Mouse (Mus musculus) MEL (cell line): ENCODE data around the gene Rbm47. TPM values are rescaled to one million over a fixed set of nuclear protein-coding genes. Genes with fewer than 3 reads are reported as not detected.

Experiments
- DNase-seq: peaks from one replicate; pipeline ENCODE4 v3.0.0; 2011; ENCODE audit warnings: low read depth, low spot score
- H3K27ac ChIP-seq: 2 replicates; pipeline ENCODE4 v1.5.1; 2012; ENCODE audit warnings: low read depth, mild to moderate bottlenecking, control low read depth, low read length, moderate library complexity; ENCODE audit not compliant: control insufficient read depth
- H3K27me3 ChIP-seq, 2 experiments: fragments of 150-350 bp in 1 of 2; sonication (generic) in 1 of 2; 2 replicates each; pipeline ENCODE4 v1.6.1; 2012; ENCODE audit warnings: low read length in 2 of 2, mild to moderate bottlenecking in 2 of 2, improper control_type of control experiment in 1 of 2, moderate library complexity in 1 of 2; ENCODE audit not compliant: insufficient read depth in 2 of 2, control insufficient read depth in 1 of 2
- H3K36me3 ChIP-seq, 2 experiments: 2 replicates each; pipeline ENCODE4 v1.6.1; 2012 to 2014; ENCODE audit warnings: low read length in 2 of 2, improper control_type of control experiment in 1 of 2, inconsistent platforms in 1 of 2, mild to moderate bottlenecking in 1 of 2; ENCODE audit not compliant: insufficient read depth in 2 of 2, control insufficient read depth in 1 of 2
- H3K4me1 ChIP-seq, 2 experiments: fragments of 150-350 bp in 1 of 2; sonication (generic) in 1 of 2; 2 replicates each; pipeline ENCODE4 v1.6.1; 2012; ENCODE audit warnings: low read length in 2 of 2, improper control_type of control experiment in 1 of 2, mild to moderate bottlenecking in 1 of 2; ENCODE audit not compliant: insufficient read depth in 2 of 2, control insufficient read depth in 1 of 2
- H3K4me3 ChIP-seq, 2 experiments: fragments of 150-350 bp in 1 of 2; sonication (generic) in 1 of 2; 2 replicates each; pipeline ENCODE4 v1.5.1; 2012; ENCODE audit warnings: low read depth in 2 of 2, low read length in 2 of 2, mild to moderate bottlenecking in 2 of 2, moderate library complexity in 2 of 2, control low read depth in 1 of 2, improper control_type of control experiment in 1 of 2; ENCODE audit not compliant: control insufficient read depth in 1 of 2, insufficient read depth in 1 of 2
- H3K79me2 ChIP-seq: 2 replicates; pipeline ENCODE4 v1.6.1; 2012; ENCODE audit warnings: mild to moderate bottlenecking, low read length, moderate library complexity; ENCODE audit not compliant: control insufficient read depth, poor library complexity, insufficient read depth
- H3K9ac ChIP-seq: 2 replicates; pipeline ENCODE4 v1.6.1; 2012; ENCODE audit warnings: low read depth, mild to moderate bottlenecking, control low read depth, low read length, moderate library complexity; ENCODE audit not compliant: control insufficient read depth, poor library complexity, severe bottlenecking
- H3K9me3 ChIP-seq: fragments of 150-350 bp; sonication (generic); replicated peaks from 2 replicates; pipeline ENCODE4 v1.6.1; 2012; ENCODE audit warnings: mild to moderate bottlenecking, low read length, improper control_type of control experiment, moderate library complexity; ENCODE audit not compliant: insufficient read depth
- BHLHE40 ChIP-seq: IDR thresholded peaks from 2 replicates; pipeline ENCODE4 v1.6.1; 2012; ENCODE audit warnings: low read depth, mild to moderate bottlenecking, inconsistent platforms, low read length, improper control_type of control experiment, borderline replicate concordance
- CHD1 ChIP-seq: IDR thresholded peaks from 2 replicates; pipeline ENCODE4 v1.6.1; 2012; ENCODE audit warnings: low read depth, mild to moderate bottlenecking, inconsistent platforms, low read length, improper control_type of control experiment
- CTCF ChIP-seq, 3 experiments: IDR thresholded peaks in 2 of 3; conservative IDR thresholded peaks in 1 of 3; 2 replicates each; pipeline ENCODE4 v1.5.1; 2011 to 2012; ENCODE audit warnings: low read length in 3 of 3, low read depth in 2 of 3, mild to moderate bottlenecking in 2 of 3, improper control_type of control experiment in 1 of 3, inconsistent platforms in 1 of 3, mixed read lengths in 1 of 3, moderate library complexity in 1 of 3; ENCODE audit not compliant: control insufficient read depth in 1 of 3, insufficient read depth in 1 of 3, poor library complexity in 1 of 3, severe bottlenecking in 1 of 3
- EP300 ChIP-seq, 2 experiments: IDR thresholded peaks; 2 replicates each; pipeline ENCODE4 v1.6.1; 2011; ENCODE audit warnings: improper control_type of control experiment in 2 of 2, low read length in 2 of 2, low read depth in 1 of 2, mild to moderate bottlenecking in 1 of 2
- GATA1 ChIP-seq: IDR thresholded peaks from 2 replicates; pipeline ENCODE4 v1.6.1; 2011; ENCODE audit warnings: low read depth, low read length, improper control_type of control experiment
- HCFC1 ChIP-seq: IDR thresholded peaks from 2 replicates; pipeline ENCODE4 v1.6.1; 2012; ENCODE audit warnings: low read depth, mild to moderate bottlenecking, inconsistent platforms, low read length, improper control_type of control experiment, moderate library complexity
- KAT2A ChIP-seq: conservative IDR thresholded peaks from 2 replicates; pipeline ENCODE4 v1.6.1; 2012; ENCODE audit warnings: low read depth, low read length, improper control_type of control experiment, inconsistent platforms
- MAFK ChIP-seq: IDR thresholded peaks from 2 replicates; pipeline ENCODE4 v1.6.1; 2011; ENCODE audit warnings: low read depth, mild to moderate bottlenecking, low read length, improper control_type of control experiment, borderline replicate concordance
- MAX ChIP-seq: IDR thresholded peaks from 2 replicates; pipeline ENCODE4 v1.6.1; 2011; ENCODE audit warnings: low read length, improper control_type of control experiment
- MEF2A ChIP-seq: IDR thresholded peaks from 2 replicates; pipeline ENCODE4 v1.6.1; 2014; ENCODE audit warnings: low read depth, mild to moderate bottlenecking, inconsistent platforms, low read length, improper control_type of control experiment; ENCODE audit not compliant: poor library complexity, insufficient replicate concordance, severe bottlenecking; ENCODE audit errors: extremely low read depth
- MYB ChIP-seq: IDR thresholded peaks from 2 replicates; pipeline ENCODE4 v1.6.1; 2011; ENCODE audit warnings: mild to moderate bottlenecking, low read depth, low read length, improper control_type of control experiment
- POLR2AphosphoS2 ChIP-seq: IDR thresholded peaks from 2 replicates; pipeline ENCODE4 v1.6.1; 2011; ENCODE audit warnings: low read length, improper control_type of control experiment
- RAD21 ChIP-seq: IDR thresholded peaks from 2 replicates; pipeline ENCODE4 v1.6.1; 2011; ENCODE audit warnings: mild to moderate bottlenecking, low read depth, low read length, improper control_type of control experiment
- RCOR1 ChIP-seq: IDR thresholded peaks from 2 replicates; pipeline ENCODE4 v1.6.1; 2012; ENCODE audit warnings: low read depth, mild to moderate bottlenecking, inconsistent platforms, low read length, improper control_type of control experiment
- TAL1 ChIP-seq: IDR thresholded peaks from 2 replicates; pipeline ENCODE4 v1.6.1; 2012; ENCODE audit warnings: mild to moderate bottlenecking, inconsistent platforms, low read length, moderate library complexity, mixed read lengths
- UBTF ChIP-seq: IDR thresholded peaks from 2 replicates; pipeline ENCODE4 v1.6.1; 2012; ENCODE audit warnings: low read depth, mild to moderate bottlenecking, inconsistent platforms, low read length, improper control_type of control experiment, moderate library complexity, borderline replicate concordance; ENCODE audit not compliant: insufficient read depth
- USF1 ChIP-seq: IDR thresholded peaks from 2 replicates; pipeline ENCODE4 v1.6.1; 2014; ENCODE audit warnings: low read depth, mild to moderate bottlenecking, inconsistent platforms, low read length, improper control_type of control experiment, moderate library complexity
- ZMIZ1 ChIP-seq: IDR thresholded peaks from 2 replicates; pipeline ENCODE4 v1.6.1; 2012; ENCODE audit warnings: low read depth, mild to moderate bottlenecking, inconsistent platforms, low read length, improper control_type of control experiment, moderate library complexity
- polyA plus RNA-seq, 2 experiments: library from polyadenylated mRNA; stranded (reverse) in 1 of 2; unstranded in 1 of 2; fragments of >175 nt in 1 of 2; fragments of >200 nt in 1 of 2; gene quantifications; 2 replicates each; pipeline versions ENCODE4 v1.2.1 to v1.2.4; 2012; ENCODE audit warnings: low replicate concordance in 2 of 2, low read depth in 1 of 2; ENCODE audit not compliant: insufficient read length in 2 of 2, insufficient read depth in 1 of 2, missing spikeins in 1 of 2
- total RNA-seq: library from RNA; depleted of rRNA; stranded (reverse); fragments of 300-350 nt; gene quantifications from 2 replicates; pipeline ENCODE4 v1.2.3, GENCODE M21; 2012; rRNA removed

The Rbm47 gene
- total and polyA plus RNA-seq, 3 experiments = not detected

GRCm38 (mm10) chr5:65968004-65968403 lies 204.9 kb downstream of the Rbm47 start:
- no peaks in the 10 kb centered on the region for H3K79me2 ChIP-seq
- H3K9ac ChIP-seq = no peak overlapping the region
- no peak overlapping the region for H3K27ac ChIP-seq
- H3K27me3 ChIP-seq = peaks cover 0 to 3% of the 10 kb centered on the region in 2 experiments; a peak in 1 of 4 replicates
- H3K9me3 ChIP-seq = no peaks in the 10 kb centered on the region
- H3K36me3 ChIP-seq = no peaks in the 10 kb centered on the region
- H3K4me3 ChIP-seq = no peak overlapping the region
- no peak for DNase-seq
- no peaks in the 10 kb centered on the region; a peak in 1 of 4 replicates for H3K4me1 ChIP-seq
- TF ChIP-seq MEF2A (no peak), CTCF (IDR thresholded peaks at IDR 0.05 in 2 of 3, conservative IDR thresholded peaks at IDR 0.05 in 1 of 3; ENCODE audit: control insufficient read depth in 1 of 3, insufficient read depth in 1 of 3, low read depth in 2 of 3, low read length in 3 of 3, poor library complexity in 1 of 3, severe bottlenecking in 1 of 3) (peak in 1 of 3 experiments; percentile 12; a peak in 2 of 6 replicates), RAD21 (peak; percentile 5; the same call in 1 of the 2 replicates), EP300 (IDR thresholded peaks at IDR 0.05; ENCODE audit: low read depth in 1 of 2, low read length in 2 of 2) (no peak), MAFK (no peak), MAX (no peak)

GRCm38 (mm10) chr5:65967091-65967490 lies 205.8 kb downstream of the Rbm47 start:
- Histone ChIP-seq H3K36me3 (no peaks in the 10 kb centered on the region), H3K4me3 (no peak overlapping the region), H3K9me3 (no peaks in the 10 kb centered on the region), H3K27me3 (peaks cover 0 to 3% of the 10 kb centered on the region in 2 experiments; a peak in 1 of 4 replicates), H3K27ac (no peak overlapping the region), H3K79me2 (no peaks in the 10 kb centered on the region), H3K4me1 (no peaks in the 10 kb centered on the region; a peak in 1 of 4 replicates), H3K9ac (no peak overlapping the region)
- TF ChIP-seq EP300 (IDR thresholded peaks at IDR 0.05; ENCODE audit: low read depth in 1 of 2, low read length in 2 of 2) = no peak
- TF ChIP-seq KAT2A = no peak
- no peak for TF ChIP-seq RAD21
- no peak for TF ChIP-seq TAL1
- TF ChIP-seq ZMIZ1 = no peak
- TF ChIP-seq MYB = no peak
- TF ChIP-seq BHLHE40 = no peak
- no peak for TF ChIP-seq USF1
- no peak for TF ChIP-seq UBTF
- no peak for TF ChIP-seq RCOR1
- TF ChIP-seq CHD1 = no peak
- no peak for TF ChIP-seq HCFC1
- TF ChIP-seq CTCF (IDR thresholded peaks at IDR 0.05 in 2 of 3, conservative IDR thresholded peaks at IDR 0.05 in 1 of 3; ENCODE audit: control insufficient read depth in 1 of 3, insufficient read depth in 1 of 3, low read depth in 2 of 3, low read length in 3 of 3, poor library complexity in 1 of 3, severe bottlenecking in 1 of 3) = no peak
- no peak for TF ChIP-seq POLR2AphosphoS2
- TF ChIP-seq MAFK = no peak
- no peak for TF ChIP-seq GATA1
- DNase-seq = no peak

Other genes with a start within 250 kb of the Rbm47 start
- not detected in 2 replicates for gene Chrna9, start 238.2 kb downstream of the Rbm47 start, total RNA-seq
- gene Chrna9, start 238.2 kb downstream of the Rbm47 start, polyA plus RNA-seq = not detected
- gene 9130230L23Rik, start 168.8 kb downstream of the Rbm47 start, total RNA-seq = not detected in 2 replicates
- under 1 TPM in 1 of 2 experiments, not detected in 1; 0.22 TPM for gene 9130230L23Rik, start 168.8 kb downstream of the Rbm47 start, polyA plus RNA-seq
- not detected in 2 replicates for gene Nsun7, start 86.8 kb upstream of the Rbm47 start, total RNA-seq
- not detected for gene Nsun7, start 86.8 kb upstream of the Rbm47 start, polyA plus RNA-seq